8 mouse cellular contexts compared by ENCODE assay signal in genomic region chr6:67158765-67159164, GRCm38 (mm10).
DNase-seq lines count a peak whose midpoint lies in the region; ATAC-seq lines count a peak whose summit lies in the region.

No protein-coding gene starts in this region.

- no peaks in the 10 kb centered on the region for H3K27me3 ChIP-seq in hindbrain, embryonic 15.5 days

- no peak overlapping the region for H3K27ac ChIP-seq in hindbrain, embryonic 15.5 days (replicated peaks)

- 0 out of 2 replicates have a peak overlapping the region, but pooled peaks have one; percentile 27 for H3K9ac ChIP-seq in hindbrain, embryonic 15.5 days

- H3K4me2 ChIP-seq in hindbrain, embryonic 15.5 days, result peak overlapping the region; percentile 46

- H3K36me3 ChIP-seq in hindbrain, embryonic 15.5 days, result no peaks in the 10 kb centered on the region

- H3K4me3 ChIP-seq in hindbrain, embryonic 15.5 days, result no peak overlapping the region

- WGBS in hindbrain, embryonic 15.5 days, result 5% methylated on average over 10 of the region's 10 CpGs

- no peaks in the 10 kb centered on the region for H3K4me1 ChIP-seq in hindbrain, embryonic 15.5 days (replicated peaks)

- DNase-seq in T-cell, adult 2 months (ENCODE audit: low spot score), result peak; percentile 86
- peak; percentile 79 to 88 for DNase-seq in cerebellum, postnatal 4 days (ENCODE audit: low spot score in 2 of 2)
- peak; percentile 92 for DNase-seq in gastrocnemius, adult 18-20 months (ENCODE audit: low spot score)
- peak; percentile 72 for DNase-seq in left cerebral cortex, adult 11 months (ENCODE audit: low spot score)
- DNase-seq in lung, postnatal 4 days, result peak; percentile 89 to 92
- DNase-seq in retina, postnatal 7 days (ENCODE audit: low read depth, low spot score), result peak; percentile 85
- DNase-seq in urinary bladder, adult 18-20 months (ENCODE audit: low spot score in 2 of 2), result peak; percentile 57 to 84

- peak; percentile 88 for ATAC-seq in hindbrain, embryonic 15.5 days (ENCODE audit: low FRiP score, low read depth)

- no peaks in the 10 kb centered on the region for H3K9me3 ChIP-seq in hindbrain, embryonic 15.5 days
